Mouse (Mus musculus): ENCODE results near the gene Plekhs1. TPM values are rescaled to one million over a fixed set of nuclear protein-coding genes. Genes with fewer than 3 reads are reported as not detected.
A peak's percentile ranks its signal among the peaks of the same experiment; 100 is the strongest.

The Plekhs1 gene
- polyA plus RNA-seq (2014; fragmentation: Nextera tagmentation; extraction: Ambion mirVana) = 0.61 and 1.0 TPM in 2 replicates

DNA sequence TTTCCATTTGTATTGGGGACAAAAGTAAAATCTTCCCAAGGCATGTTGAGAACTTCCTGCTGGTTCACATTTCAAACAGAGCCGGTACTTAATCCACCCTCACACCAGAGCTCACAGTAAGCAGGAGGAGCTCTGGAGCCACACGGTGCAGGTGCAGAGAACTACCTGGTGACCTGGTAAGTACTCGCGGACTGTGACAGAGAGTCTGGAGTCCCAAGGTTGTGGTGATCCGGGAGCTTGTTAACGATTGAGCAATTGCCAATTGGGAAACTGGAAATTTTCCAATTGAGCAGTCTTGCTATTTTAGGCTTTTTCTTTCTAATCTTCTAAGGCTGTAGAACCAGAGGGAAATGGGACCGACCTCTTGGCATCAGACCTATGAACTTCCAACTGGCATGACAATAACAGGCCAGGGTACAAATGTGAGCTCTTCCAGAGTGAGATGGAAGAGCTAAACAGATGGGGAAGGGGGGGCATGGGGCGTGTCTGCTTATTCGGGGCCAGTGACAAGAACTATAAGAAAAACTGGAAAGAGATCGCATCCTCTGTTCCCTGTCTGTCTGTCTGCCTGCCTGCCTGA lies at the start of gene Plekhs1:
Plekhs1 (plus strand) TSS at position 119 of the 580 bp plus-strand sequence.
- Histone ChIP-seq H3K27me3 (ENCODE audit: insufficient read depth, low read length) (no peaks in the 10 kb centered on the region), H3K4me2 (no peak within 1 kb of the TSS), H3K4me3 (ENCODE audit: low read depth, low read length) (no peak within 1 kb of the TSS), H3K27ac (ENCODE audit: low read depth) (peak within 1 kb of the TSS; percentile 40; the same call in 1 of the 2 replicates), H3K4me1 (ENCODE audit: insufficient read depth) (0 out of 2 replicates have a peak, but pooled peaks cover 3% of the 10 kb centered on the region), H3K9me3 (ENCODE audit: low read depth, low read length) (no peaks in the 10 kb centered on the region), H3K36me3 (ENCODE audit: insufficient read depth) (no peaks in the 10 kb centered on the region), H3K9ac (no peak within 1 kb of the TSS)
- peak; percentile 42 for DNase-seq
- TF ChIP-seq CTCF (IDR thresholded peaks at IDR 0.05; ENCODE audit: low read depth) = no peak
- ATAC-seq (ENCODE audit: insufficient read depth) = no peak
- WGBS = 50% methylated on average over 10 of the region's 10 CpGs

DNA sequence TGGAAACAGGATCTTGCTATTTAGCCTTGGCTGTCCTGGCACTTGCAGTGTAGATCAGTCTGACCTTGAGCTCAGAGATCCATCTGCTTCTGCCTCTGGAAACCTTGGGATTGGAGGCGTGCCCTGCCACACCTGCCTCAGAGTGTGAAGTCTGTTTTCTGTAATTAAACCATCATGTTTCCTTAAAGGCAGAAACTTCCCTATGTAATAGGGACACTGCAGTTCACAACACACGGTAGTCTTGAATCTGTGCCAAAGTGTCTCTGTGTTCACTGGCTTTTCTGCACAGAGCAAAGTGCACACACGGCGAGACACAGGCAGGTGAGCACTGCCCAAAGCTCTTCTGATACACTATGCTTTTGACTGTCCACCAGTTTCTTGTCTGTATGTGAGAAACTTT lies 43.0 kb upstream of the Plekhs1 start:
- 78% methylated on average over 4 of the region's 4 CpGs for whole genome bisulfite sequencing
- no peak overlapping the region for H3K4me3 ChIP-seq (ENCODE audit: low read depth, low read length)
- ATAC-seq (ENCODE audit: insufficient read depth) = no peak
- no peak for TF ChIP-seq CTCF (IDR thresholded peaks at IDR 0.05; ENCODE audit: low read depth)
- DNase-seq = no peak
- no peak overlapping the region for H3K9ac ChIP-seq
- H3K9me3 ChIP-seq (ENCODE audit: low read depth, low read length) = no peaks in the 10 kb centered on the region
- H3K27me3 ChIP-seq (ENCODE audit: insufficient read depth, low read length) = no peaks in the 10 kb centered on the region
- H3K4me1 ChIP-seq (ENCODE audit: insufficient read depth) = no peaks in the 10 kb centered on the region
- H3K4me2 ChIP-seq = no peak overlapping the region
- H3K36me3 ChIP-seq (ENCODE audit: insufficient read depth) = no peaks in the 10 kb centered on the region
- H3K27ac ChIP-seq (ENCODE audit: low read depth) = no peak overlapping the region

DNA sequence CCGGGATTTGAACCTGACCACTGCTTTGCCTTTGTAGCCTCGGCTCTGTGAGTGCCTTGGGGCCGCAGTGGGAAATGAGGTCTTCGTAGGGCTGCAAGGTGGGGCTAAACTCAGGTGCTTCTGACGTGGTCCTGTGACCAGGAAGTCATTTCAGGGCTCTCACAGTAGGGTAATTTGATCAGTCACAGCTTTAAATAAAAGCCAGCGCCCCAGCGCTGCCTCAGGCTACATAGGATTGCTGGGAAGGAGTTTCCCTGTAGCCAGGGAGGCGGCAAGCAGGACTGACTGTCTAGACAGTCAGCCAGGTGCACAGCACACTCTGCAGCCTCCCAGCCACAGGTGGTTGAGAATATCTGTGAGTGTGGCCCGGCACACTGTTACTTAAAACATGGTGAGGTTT lies 42.0 kb upstream of the Plekhs1 start:
- Histone ChIP-seq H3K27ac (ENCODE audit: low read depth) (no peak overlapping the region), H3K9me3 (ENCODE audit: low read depth, low read length) (no peaks in the 10 kb centered on the region), H3K4me1 (ENCODE audit: insufficient read depth) (no peaks in the 10 kb centered on the region), H3K36me3 (ENCODE audit: insufficient read depth) (no peaks in the 10 kb centered on the region), H3K9ac (no peak overlapping the region), H3K4me3 (ENCODE audit: low read depth, low read length) (no peak overlapping the region), H3K27me3 (ENCODE audit: insufficient read depth, low read length) (no peaks in the 10 kb centered on the region), H3K4me2 (no peak overlapping the region)
- ATAC-seq (ENCODE audit: insufficient read depth) = no peak
- no peak for TF ChIP-seq CTCF (IDR thresholded peaks at IDR 0.05; ENCODE audit: low read depth)
- no peak for DNase-seq
- 58% methylated on average over 9 of the region's 9 CpGs for WGBS

DNA sequence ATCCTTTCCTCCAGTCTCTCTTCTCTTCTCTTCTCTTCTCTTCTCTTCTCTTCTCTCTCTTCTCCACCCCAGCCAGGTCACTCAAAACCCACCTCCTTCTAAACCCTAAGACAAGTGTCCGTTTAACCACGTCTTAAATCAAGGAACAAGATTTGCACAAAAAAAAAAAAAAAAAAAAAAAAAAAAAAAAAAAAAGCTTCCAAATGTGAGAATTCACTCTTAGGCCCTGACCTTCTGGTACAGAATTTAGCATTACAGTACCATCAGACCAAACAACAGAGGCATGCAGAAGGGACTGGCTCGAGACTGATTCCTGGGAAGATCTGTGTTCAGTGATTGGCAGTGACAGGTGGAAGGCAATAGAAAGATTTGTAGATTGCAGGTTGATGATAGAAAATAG lies 41.1 kb upstream of the Plekhs1 start:
- 76% methylated on average over 3 of the region's 3 CpGs for WGBS

DNA sequence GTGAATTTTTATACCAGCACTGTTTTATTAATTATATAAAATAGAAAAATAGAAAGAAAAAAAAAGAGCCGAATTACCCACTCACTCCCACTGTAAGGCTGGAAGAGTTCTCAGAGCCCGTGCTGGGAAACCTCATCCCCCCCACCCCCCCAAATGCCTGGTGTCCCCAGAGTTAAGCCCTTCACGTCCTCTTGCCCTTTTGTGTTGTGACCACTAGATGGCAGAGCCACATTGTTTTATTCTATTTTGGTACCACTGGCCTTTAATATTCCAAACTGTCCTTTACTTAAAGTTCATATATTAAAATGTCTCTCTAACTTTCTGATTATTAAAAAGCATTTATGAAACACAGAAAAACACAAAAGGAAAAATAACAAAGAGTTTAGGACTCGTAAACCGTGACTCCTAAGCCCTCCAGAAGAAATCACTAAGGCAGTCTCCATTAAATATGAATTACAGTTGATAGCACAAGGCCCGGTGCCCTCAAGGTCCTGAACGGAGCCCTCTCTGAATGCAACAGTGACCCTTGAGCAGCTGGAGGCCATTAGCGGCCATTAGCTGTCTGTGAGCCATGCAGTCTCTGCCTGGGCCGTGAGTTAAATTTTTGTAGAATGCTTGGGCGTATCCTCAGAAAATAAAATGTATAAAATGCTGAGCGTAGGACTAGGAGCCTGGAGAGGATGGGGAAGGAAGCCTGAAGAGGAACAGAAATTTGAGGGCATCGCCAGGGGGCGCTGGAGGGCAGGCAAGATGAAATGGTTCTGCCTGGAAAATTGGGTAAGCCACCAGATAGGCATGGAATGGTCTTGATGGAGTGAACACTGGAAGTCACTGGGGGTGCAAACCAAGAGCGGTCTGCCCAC lies 38.7 kb upstream of the Plekhs1 start:
- 33% methylated on average over 14 of the region's 14 CpGs for WGBS
- Histone ChIP-seq H3K27ac (ENCODE audit: low read depth) (no peak overlapping the region), H3K4me1 (ENCODE audit: insufficient read depth) (0 out of 2 replicates have a peak, but pooled peaks cover 3% of the 10 kb centered on the region), H3K36me3 (ENCODE audit: insufficient read depth) (no peaks in the 10 kb centered on the region), H3K4me2 (no peak overlapping the region), H3K27me3 (ENCODE audit: insufficient read depth, low read length) (no peaks in the 10 kb centered on the region), H3K9ac (no peak overlapping the region), H3K9me3 (ENCODE audit: low read depth, low read length) (no peaks in the 10 kb centered on the region), H3K4me3 (ENCODE audit: low read depth, low read length) (no peak overlapping the region)
- DNase-seq (peak; percentile 92), ATAC-seq (ENCODE audit: insufficient read depth) (peak; percentile 53)
- peak; percentile 87 for TF ChIP-seq CTCF (IDR thresholded peaks at IDR 0.05; ENCODE audit: low read depth)

More for the DNA sequence above, 41.1 kb upstream of the Plekhs1 start:
- no peaks in the 10 kb centered on the region for H3K27me3 ChIP-seq (ENCODE audit: insufficient read depth, low read length)
- H3K9ac ChIP-seq = no peak overlapping the region
- H3K27ac ChIP-seq (ENCODE audit: low read depth) = no peak overlapping the region
- DNase-seq (no peak), ATAC-seq (ENCODE audit: insufficient read depth) (no peak)
- 0 out of 2 replicates have a peak, but pooled peaks cover 3% of the 10 kb centered on the region for H3K4me1 ChIP-seq (ENCODE audit: insufficient read depth)
- no peak overlapping the region for H3K4me3 ChIP-seq (ENCODE audit: low read depth, low read length)
- TF ChIP-seq CTCF (IDR thresholded peaks at IDR 0.05; ENCODE audit: low read depth) = no peak
- H3K4me2 ChIP-seq = no peak overlapping the region
- no peaks in the 10 kb centered on the region for H3K9me3 ChIP-seq (ENCODE audit: low read depth, low read length)
- no peaks in the 10 kb centered on the region for H3K36me3 ChIP-seq (ENCODE audit: insufficient read depth)

DNA sequence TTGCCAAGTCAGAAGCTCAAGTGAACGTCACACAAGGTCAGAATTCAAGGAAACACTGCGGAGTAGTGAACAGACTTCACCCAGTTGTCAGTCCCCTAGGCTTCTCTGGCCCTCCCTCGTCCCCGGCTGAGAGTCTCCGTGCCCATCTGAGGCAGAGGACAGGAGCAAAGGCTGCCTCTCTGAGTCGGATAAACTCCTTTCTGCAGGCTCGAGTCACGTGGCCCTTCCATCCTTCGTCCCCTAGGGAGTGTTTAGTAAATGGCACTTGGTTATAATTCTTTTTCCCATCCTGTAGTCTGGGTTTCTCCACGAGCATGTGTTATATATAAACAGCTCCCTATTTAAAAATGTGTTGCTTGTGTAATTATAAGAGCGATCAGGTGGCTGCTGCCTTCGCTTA lies 38.1 kb upstream of the Plekhs1 start:
- H3K9ac ChIP-seq = no peak overlapping the region
- H3K27ac ChIP-seq (ENCODE audit: low read depth) = no peak overlapping the region
- DNase-seq (no peak), ATAC-seq (ENCODE audit: insufficient read depth) (0 out of 2 replicates have a peak, but pooled peaks have one; percentile 4)
- 0 out of 2 replicates have a peak, but pooled peaks cover 3% of the 10 kb centered on the region for H3K4me1 ChIP-seq (ENCODE audit: insufficient read depth)
- no peaks in the 10 kb centered on the region for H3K9me3 ChIP-seq (ENCODE audit: low read depth, low read length)
- no peak overlapping the region for H3K4me2 ChIP-seq
- TF ChIP-seq CTCF (IDR thresholded peaks at IDR 0.05; ENCODE audit: low read depth) = no peak
- H3K27me3 ChIP-seq (ENCODE audit: insufficient read depth, low read length) = no peaks in the 10 kb centered on the region
- no peak overlapping the region for H3K4me3 ChIP-seq (ENCODE audit: low read depth, low read length)
- WGBS = 67% methylated on average over 12 of the region's 12 CpGs
- no peaks in the 10 kb centered on the region for H3K36me3 ChIP-seq (ENCODE audit: insufficient read depth)
